ENCODE assay signal across 30 mouse cellular contexts in the genomic region with DNA sequence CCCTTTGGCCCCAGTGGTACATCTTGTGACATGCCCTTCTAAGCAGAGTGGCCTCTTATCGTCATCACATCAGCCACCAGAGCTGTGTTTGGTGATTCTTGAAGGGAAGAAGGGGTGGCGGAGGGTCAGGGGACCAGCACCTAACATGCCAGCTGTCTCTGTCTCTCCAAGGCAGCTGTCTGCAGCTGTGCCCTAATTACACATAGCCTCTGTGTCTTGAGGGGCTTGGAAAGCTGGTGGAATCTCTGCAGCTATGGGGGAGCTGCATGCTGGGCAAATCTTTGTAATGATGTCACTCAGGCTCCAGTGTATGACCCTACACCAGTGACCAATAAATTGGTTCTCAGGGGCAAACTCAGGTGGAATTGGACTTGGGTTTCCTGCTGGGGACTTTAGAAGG. TPM values are rescaled to one million over a fixed set of nuclear protein-coding genes. Genes with fewer than 3 reads are reported as not detected.
DNase-seq lines count a peak whose midpoint lies in the region; ATAC-seq and TF ChIP-seq lines count a peak whose summit lies in the region.
"Had no signal": no experiment of that assay in that cellular context is flagged by ENCODE, and none has a peak within 500 bp of the region (broad histone marks: within the 10 kb centered on the region; RNA-seq: fewer than 3 reads in every experiment).

No protein-coding gene starts in this region.

- TF ChIP-seq EP300 in stomach, postnatal 0 days (optimal IDR thresholded peaks at IDR 0.05), result no peak

- no peak for DNase-seq in hindbrain, embryonic 11.5 days (ENCODE audit: low spot score)
- peak; percentile 9 for DNase-seq in urinary bladder, adult 2 months (ENCODE audit: low spot score)
- DNase-seq in urinary bladder, postnatal 25 days (ENCODE audit: low spot score), result no peak
- DNase-seq in limb, embryonic 11.5 days (ENCODE audit: low spot score), result peak; percentile 16
- DNase-seq in stomach, postnatal 0 days (ENCODE audit: low spot score), result peak; percentile 10
- no peak for DNase-seq in lung, postnatal 25 days (ENCODE audit: low spot score)
- DNase-seq in cerebellum, postnatal 36 days, result no peak
- DNase-seq: adrenal gland, adult 2 months; cerebellum, adult 2 months; cerebellum, postnatal 25 days; gastrocnemius, postnatal 14 days; heart, postnatal 36 days; kidney, adult 18-20 months; kidney, postnatal 25 days; right cerebral cortex, adult 18-20 months; right cerebral cortex, postnatal 4 days; thymus, adult 2 months had no signal

- no peaks in the 10 kb centered on the region for H3K4me1 ChIP-seq in hindbrain, embryonic 13.5 days (replicated peaks)
- no peaks in the 10 kb centered on the region for H3K4me1 ChIP-seq in hindbrain, embryonic 11.5 days (replicated peaks; ENCODE audit: control insufficient read depth, insufficient read depth, low read length)
- H3K4me1 ChIP-seq in limb, embryonic 11.5 days (ENCODE audit: control insufficient read depth, insufficient read depth, low read length), result no peaks in the 10 kb centered on the region
- H3K4me1 ChIP-seq in stomach, postnatal 0 days (replicated peaks; ENCODE audit: control insufficient read depth, insufficient read depth), result no peaks in the 10 kb centered on the region
- H3K4me1 ChIP-seq: embryonic facial prominence, embryonic 13.5 days; heart, embryonic 15.5 days; kidney, embryonic 15.5 days; midbrain, embryonic 15.5 days had no signal

- peaks cover 15% of the 10 kb centered on the region for H3K36me3 ChIP-seq in hindbrain, embryonic 13.5 days
- no peaks in the 10 kb centered on the region for H3K36me3 ChIP-seq in hindbrain, embryonic 11.5 days (ENCODE audit: control insufficient read depth, insufficient read depth, low read length)
- H3K36me3 ChIP-seq in limb, embryonic 11.5 days (ENCODE audit: control insufficient read depth, insufficient read depth, low read length), result no peaks in the 10 kb centered on the region
- H3K36me3 ChIP-seq in stomach, postnatal 0 days (ENCODE audit: control insufficient read depth, insufficient read depth, low read length), result no peaks in the 10 kb centered on the region

- H3K9me3 ChIP-seq in hindbrain, embryonic 13.5 days, result no peaks in the 10 kb centered on the region
- H3K9me3 ChIP-seq in hindbrain, embryonic 11.5 days (ENCODE audit: control insufficient read depth, low read length), result no peaks in the 10 kb centered on the region
- no peaks in the 10 kb centered on the region for H3K9me3 ChIP-seq in limb, embryonic 11.5 days (ENCODE audit: control insufficient read depth, low read length)
- H3K9me3 ChIP-seq in stomach, postnatal 0 days (ENCODE audit: control insufficient read depth, low read length), result no peaks in the 10 kb centered on the region
- H3K9me3 ChIP-seq: embryonic facial prominence, embryonic 13.5 days; heart, embryonic 10.5 days; heart, embryonic 15.5 days; kidney, embryonic 15.5 days; midbrain, embryonic 15.5 days had no signal

- H3K4me3 ChIP-seq in hindbrain, embryonic 13.5 days, result no peak overlapping the region
- no peak overlapping the region for H3K4me3 ChIP-seq in hindbrain, embryonic 11.5 days (ENCODE audit: low read depth, low read length)
- no peak overlapping the region for H3K4me3 ChIP-seq in limb, embryonic 11.5 days (ENCODE audit: low read depth, low read length)
- no peak overlapping the region for H3K4me3 ChIP-seq in stomach, postnatal 0 days (ENCODE audit: low read depth, low read length)
- H3K4me3 ChIP-seq: embryonic facial prominence, embryonic 13.5 days; heart, embryonic 10.5 days; heart, embryonic 15.5 days; kidney, embryonic 15.5 days; layer of hippocampus, adult 2 months; left cerebral cortex, adult 2 months; midbrain, embryonic 15.5 days had no signal

- 0 out of 2 replicates have a peak overlapping the region, but pooled peaks have one; percentile 24 for H3K9ac ChIP-seq in hindbrain, embryonic 13.5 days
- H3K9ac ChIP-seq in hindbrain, embryonic 11.5 days (ENCODE audit: low read depth, low read length), result no peak overlapping the region
- no peak overlapping the region for H3K9ac ChIP-seq in limb, embryonic 11.5 days (ENCODE audit: low read length)
- H3K9ac ChIP-seq in stomach, postnatal 0 days (ENCODE audit: low read length), result no peak overlapping the region
- H3K9ac ChIP-seq: embryonic facial prominence, embryonic 13.5 days; heart, embryonic 15.5 days; hindbrain, embryonic 14.5 days; kidney, embryonic 15.5 days; midbrain, embryonic 15.5 days had no signal

- no peaks in the 10 kb centered on the region for H3K27me3 ChIP-seq in hindbrain, embryonic 13.5 days
- H3K27me3 ChIP-seq in hindbrain, embryonic 11.5 days (ENCODE audit: control insufficient read depth, insufficient read depth, low read length), result no peaks in the 10 kb centered on the region
- H3K27me3 ChIP-seq in limb, embryonic 11.5 days (ENCODE audit: control insufficient read depth, insufficient read depth, low read length), result no peaks in the 10 kb centered on the region
- no peaks in the 10 kb centered on the region for H3K27me3 ChIP-seq in stomach, postnatal 0 days (ENCODE audit: control insufficient read depth, insufficient read depth, low read length)
- H3K27me3 ChIP-seq: embryonic facial prominence, embryonic 13.5 days; heart, embryonic 15.5 days; kidney, embryonic 15.5 days; midbrain, embryonic 15.5 days had no signal

- no peak for TF ChIP-seq CTCF in stomach, postnatal 0 days (IDR thresholded peaks at IDR 0.05; ENCODE audit: low read depth)

- no peak overlapping the region for H3K4me2 ChIP-seq in hindbrain, embryonic 13.5 days
- no peak overlapping the region for H3K4me2 ChIP-seq in hindbrain, embryonic 11.5 days (replicated peaks; ENCODE audit: low read depth, low read length)
- no peak overlapping the region for H3K4me2 ChIP-seq in limb, embryonic 11.5 days (ENCODE audit: low read depth, severe bottlenecking)
- no peak overlapping the region for H3K4me2 ChIP-seq in stomach, postnatal 0 days (replicated peaks; ENCODE audit: low read depth)
- H3K4me2 ChIP-seq: embryonic facial prominence, embryonic 13.5 days; heart, embryonic 15.5 days; hindbrain, embryonic 14.5 days; kidney, embryonic 15.5 days; midbrain, embryonic 15.5 days had no signal

- WGBS in hindbrain, embryonic 13.5 days, result 83% methylated on average over 2 of the region's 2 CpGs
- WGBS in hindbrain, embryonic 11.5 days, result 82% methylated on average over 2 of the region's 2 CpGs
- 85% methylated on average over 2 of the region's 2 CpGs for WGBS in limb, embryonic 11.5 days
- WGBS in stomach, postnatal 0 days, result 65% methylated on average over 2 of the region's 2 CpGs

- no peak for ATAC-seq in hindbrain, embryonic 13.5 days (ENCODE audit: low FRiP score)
- ATAC-seq in hindbrain, embryonic 11.5 days (ENCODE audit: low FRiP score), result no peak
- no peak for ATAC-seq in limb, embryonic 11.5 days (ENCODE audit: insufficient number of reproducible peaks, low FRiP score, low TSS enrichment, low read depth)
- no peak for ATAC-seq in stomach, postnatal 0 days (ENCODE audit: low FRiP score, low TSS enrichment)
- ATAC-seq: activated CD4-positive, CD25-positive, alpha-beta regulatory T cell, adult 4 months; CD4-positive, CD25-positive, alpha-beta regulatory T cell, adult 4 months; forebrain, embryonic 14.5 days; midbrain, embryonic 15.5 days had no signal

- H3K27ac ChIP-seq in hindbrain, embryonic 13.5 days, result no peak overlapping the region
- H3K27ac ChIP-seq in hindbrain, embryonic 11.5 days (ENCODE audit: low read depth, low read length), result no peak overlapping the region
- H3K27ac ChIP-seq in limb, embryonic 11.5 days (replicated peaks; ENCODE audit: low read depth, low read length), result no peak overlapping the region
- no peak overlapping the region for H3K27ac ChIP-seq in stomach, postnatal 0 days (replicated peaks)
- H3K27ac ChIP-seq: embryonic facial prominence, embryonic 13.5 days; heart, embryonic 10.5 days; heart, embryonic 15.5 days; hindbrain, embryonic 14.5 days; kidney, embryonic 15.5 days; layer of hippocampus, adult 2 months; left cerebral cortex, adult 2 months; macrophage; midbrain, embryonic 15.5 days had no signal

RNA-seq across cellular contexts. Expression of gene Abhd8, which starts 10.8 kb away (rescaled TPM):
- polyA plus RNA-seq in hindbrain, embryonic 13.5 days (2015; fragmentation: Nextera tagmentation; extraction: Ambion mirVana), result 127 and 136 TPM in 2 replicates
- polyA plus RNA-seq in hindbrain, embryonic 11.5 days (2014; fragmentation: Nextera tagmentation; extraction: Ambion mirVana), result 38.5 and 40.0 TPM in 2 replicates
- 43.8 and 49.5 TPM in 2 replicates for polyA plus RNA-seq in urinary bladder, adult 2 months (2012; rRNA removed)
- 38.7 and 43.4 TPM in 2 replicates for polyA plus RNA-seq in limb, embryonic 11.5 days (2014; fragmentation: Nextera tagmentation; extraction: Ambion mirVana)
- 22.1 and 23.5 TPM in 2 replicates for polyA plus RNA-seq in stomach, postnatal 0 days (2015; fragmentation: Nextera tagmentation; extraction: Ambion mirVana)

RNA-seq across cellular contexts. Expression of gene Mrpl34, which starts 12.1 kb away (rescaled TPM):
- polyA plus RNA-seq in hindbrain, embryonic 13.5 days (2015; fragmentation: Nextera tagmentation; extraction: Ambion mirVana), result 222 and 230 TPM in 2 replicates
- polyA plus RNA-seq in hindbrain, embryonic 11.5 days (2014; fragmentation: Nextera tagmentation; extraction: Ambion mirVana), result 231 and 239 TPM in 2 replicates
- 38.5 and 45.3 TPM in 2 replicates for polyA plus RNA-seq in urinary bladder, adult 2 months (2012; rRNA removed)
- polyA plus RNA-seq in limb, embryonic 11.5 days (2014; fragmentation: Nextera tagmentation; extraction: Ambion mirVana), result 216 and 231 TPM in 2 replicates
- polyA plus RNA-seq in stomach, postnatal 0 days (2015; fragmentation: Nextera tagmentation; extraction: Ambion mirVana), result 127 and 137 TPM in 2 replicates

RNA-seq across cellular contexts. Expression of gene Dda1, which starts 16.3 kb away (rescaled TPM):
- 212 and 214 TPM in 2 replicates for polyA plus RNA-seq in hindbrain, embryonic 13.5 days (2015; fragmentation: Nextera tagmentation; extraction: Ambion mirVana)
- polyA plus RNA-seq in hindbrain, embryonic 11.5 days (2014; fragmentation: Nextera tagmentation; extraction: Ambion mirVana), result 143 and 155 TPM in 2 replicates
- polyA plus RNA-seq in urinary bladder, adult 2 months (2012; rRNA removed), result 56.7 and 67.3 TPM in 2 replicates
- 115 TPM in 2 replicates for polyA plus RNA-seq in limb, embryonic 11.5 days (2014; fragmentation: Nextera tagmentation; extraction: Ambion mirVana)
- polyA plus RNA-seq in stomach, postnatal 0 days (2015; fragmentation: Nextera tagmentation; extraction: Ambion mirVana), result 72.5 and 74.5 TPM in 2 replicates

RNA-seq across cellular contexts. Expression of gene Ano8, which starts 33.1 kb away (rescaled TPM):
- polyA plus RNA-seq in hindbrain, embryonic 13.5 days (2015; fragmentation: Nextera tagmentation; extraction: Ambion mirVana), result 6.6 and 7.1 TPM in 2 replicates
- polyA plus RNA-seq in hindbrain, embryonic 11.5 days (2014; fragmentation: Nextera tagmentation; extraction: Ambion mirVana), result 5.1 and 5.8 TPM in 2 replicates
- 22.1 and 23.9 TPM in 2 replicates for polyA plus RNA-seq in urinary bladder, adult 2 months (2012; rRNA removed)
- polyA plus RNA-seq in limb, embryonic 11.5 days (2014; fragmentation: Nextera tagmentation; extraction: Ambion mirVana), result 3.0 and 4.2 TPM in 2 replicates
- 0.68 and 1.1 TPM in 2 replicates for polyA plus RNA-seq in stomach, postnatal 0 days (2015; fragmentation: Nextera tagmentation; extraction: Ambion mirVana)

RNA-seq across cellular contexts. Expression of gene Gtpbp3, which starts 35.2 kb away (rescaled TPM):
- 13.7 and 14.3 TPM in 2 replicates for polyA plus RNA-seq in hindbrain, embryonic 13.5 days (2015; fragmentation: Nextera tagmentation; extraction: Ambion mirVana)
- 3.7 and 3.8 TPM in 2 replicates for polyA plus RNA-seq in hindbrain, embryonic 11.5 days (2014; fragmentation: Nextera tagmentation; extraction: Ambion mirVana)
- polyA plus RNA-seq in urinary bladder, adult 2 months (2012; rRNA removed), result 21.9 and 25.5 TPM in 2 replicates
- polyA plus RNA-seq in limb, embryonic 11.5 days (2014; fragmentation: Nextera tagmentation; extraction: Ambion mirVana), result 8.3 and 8.7 TPM in 2 replicates
- polyA plus RNA-seq in stomach, postnatal 0 days (2015; fragmentation: Nextera tagmentation; extraction: Ambion mirVana), result 7.2 and 8.2 TPM in 2 replicates

Comparison
In these comparisons a context has a peak if more than half of its experiments do, and no peak if none do; other contexts are left out.
1. DNase-seq: peak in urinary bladder, adult 2 months (single experiment), limb, embryonic 11.5 days (single experiment) and stomach, postnatal 0 days (single experiment); none in hindbrain, embryonic 11.5 days (single experiment), urinary bladder, postnatal 25 days (single experiment), lung, postnatal 25 days (single experiment) and cerebellum, postnatal 36 days (0 of 2).